Mouse (Mus musculus) T-helper 2 cell (primary cell): ENCODE data around the gene Tmem255b.

ENCODE experiments used
- in situ Hi-C: fragments of 300-600 bp; cut with MboI, MseI; formaldehyde crosslinking; loops from one replicate; pipeline ENCODE4 v1.15.1; 2025; ENCODE audit warnings: high pct_unique_total_duplicates

Gene Tmem255b

DNA sequence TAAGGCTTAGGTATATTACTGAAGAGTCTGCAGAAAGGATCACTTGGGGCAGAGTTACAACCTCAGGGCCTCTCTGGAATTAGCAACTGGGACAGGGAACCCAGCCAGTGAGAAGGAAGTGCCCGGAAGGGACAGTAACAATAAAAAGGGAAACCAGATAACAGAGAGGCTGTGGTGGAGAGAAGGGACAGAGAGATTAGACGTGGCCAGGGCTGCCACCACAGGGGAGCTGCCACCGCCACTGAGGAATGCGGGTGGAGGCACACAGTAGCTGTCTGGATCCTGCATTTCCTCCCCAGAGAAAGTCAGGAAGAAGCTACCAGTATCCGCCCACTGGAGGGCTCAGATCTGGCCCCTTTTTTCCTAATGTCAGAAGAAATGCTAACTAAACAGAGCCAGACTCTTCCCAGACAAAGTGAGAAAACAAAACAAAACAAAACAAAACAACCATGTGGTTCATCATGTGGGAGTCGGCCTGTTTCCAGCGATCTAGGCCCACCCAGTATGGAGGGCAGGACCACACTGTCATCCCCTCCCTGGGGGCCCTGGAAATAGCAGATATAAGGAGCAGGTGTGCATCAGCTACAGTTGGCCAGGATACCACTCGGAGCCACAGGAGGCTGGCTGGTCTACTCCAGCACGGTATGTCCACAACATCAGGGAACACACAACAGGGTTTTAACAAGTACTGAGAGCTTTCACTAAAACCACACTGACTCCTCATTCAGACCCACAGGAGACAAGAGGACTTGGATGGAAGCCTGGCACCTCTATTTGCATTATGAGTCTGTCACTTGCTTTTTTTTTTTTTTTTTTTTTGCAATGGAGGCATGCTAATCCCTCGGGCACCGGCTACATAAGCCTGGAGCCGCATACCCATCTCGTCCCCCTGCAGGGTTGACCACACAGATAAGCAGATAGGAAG is 55.3 kb downstream of the Tmem255b start:
- in situ Hi-C loops: no loop called here

DNA sequence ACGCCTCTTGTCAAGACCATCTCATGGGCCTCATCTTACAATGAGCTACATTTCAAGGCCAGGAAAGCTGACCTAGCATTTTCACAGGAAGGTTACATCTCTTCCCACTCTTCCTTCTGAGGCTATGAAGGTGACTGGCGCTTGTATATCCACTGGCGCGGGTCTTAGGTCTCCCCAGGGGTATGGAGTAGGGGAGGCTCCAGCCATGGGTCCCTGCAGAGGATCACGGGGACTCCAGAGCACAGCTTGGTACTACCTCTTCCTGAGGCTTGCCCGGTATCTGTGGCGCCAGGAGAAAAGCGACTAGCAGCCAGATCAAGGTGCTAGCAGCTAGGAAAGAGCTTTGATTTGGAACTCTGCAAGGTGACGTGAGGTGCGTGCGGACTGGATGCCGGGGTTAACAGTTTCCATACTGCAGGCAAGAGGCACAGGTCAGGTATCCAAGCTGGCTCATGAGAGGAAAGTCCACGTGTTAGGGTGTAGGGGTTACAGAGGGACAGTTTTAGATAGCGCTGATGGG is 56.6 kb downstream of the Tmem255b start:
- in situ Hi-C loops: no loop called here

DNA sequence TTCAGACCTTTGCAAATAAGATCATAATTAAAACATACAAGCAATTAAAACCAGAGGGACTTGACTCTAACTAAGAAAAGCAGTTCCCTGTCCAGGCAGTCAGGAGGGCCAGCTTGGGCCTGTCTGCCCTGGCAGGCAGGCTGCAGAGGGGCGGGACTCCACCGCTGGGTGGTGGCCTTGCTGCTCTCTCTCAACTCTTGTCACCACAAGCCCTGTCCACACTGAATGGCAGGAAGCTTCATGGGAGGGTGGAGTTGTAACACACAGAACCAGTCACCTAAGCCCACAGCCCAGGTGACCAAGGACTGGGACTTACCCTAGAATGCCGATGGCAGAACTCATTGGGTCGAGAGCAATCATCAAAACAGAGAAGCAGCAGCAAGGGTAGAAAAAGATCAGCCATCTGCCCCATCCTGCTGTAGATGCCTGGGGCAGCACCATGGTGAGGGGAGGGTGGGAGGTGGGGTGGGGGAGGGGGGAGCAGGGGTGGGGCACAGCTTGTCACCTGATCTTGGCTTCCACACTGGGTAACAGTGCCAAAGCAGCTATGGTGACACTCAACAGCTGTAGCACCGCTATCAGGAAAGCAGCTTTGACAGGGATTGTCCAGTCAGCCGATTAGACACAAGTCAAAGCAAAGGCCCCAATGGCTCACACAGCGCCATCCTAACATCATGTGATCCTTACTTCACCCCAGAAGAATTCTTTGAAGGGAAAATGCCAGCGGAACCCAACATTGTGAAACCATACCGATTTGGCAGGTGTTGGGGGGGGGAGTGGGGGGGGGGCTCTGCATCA is 57.4 kb downstream of the Tmem255b start:
- in situ Hi-C loops: no loop called here

DNA sequence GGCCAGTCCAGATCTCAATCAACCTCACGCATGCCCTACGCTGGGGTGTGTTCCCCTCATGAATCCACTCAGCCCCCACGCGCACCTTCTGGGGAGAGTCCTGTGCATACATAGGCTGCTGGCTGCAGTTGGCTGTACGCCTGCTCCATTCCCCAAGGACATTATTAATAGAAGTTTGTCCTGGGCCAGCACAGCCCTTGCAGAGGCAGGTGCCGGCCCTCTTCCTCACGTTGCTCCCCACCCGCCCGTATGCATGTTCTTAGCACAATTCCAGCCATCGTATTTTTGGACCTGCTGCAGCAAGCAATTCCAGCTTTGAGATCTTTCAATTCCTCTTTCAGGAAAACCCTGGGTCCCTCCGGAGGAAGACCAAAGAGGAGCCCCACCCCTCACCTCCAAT is 58.0 kb downstream of the Tmem255b start:
- in situ Hi-C loops: no loop called here

DNA sequence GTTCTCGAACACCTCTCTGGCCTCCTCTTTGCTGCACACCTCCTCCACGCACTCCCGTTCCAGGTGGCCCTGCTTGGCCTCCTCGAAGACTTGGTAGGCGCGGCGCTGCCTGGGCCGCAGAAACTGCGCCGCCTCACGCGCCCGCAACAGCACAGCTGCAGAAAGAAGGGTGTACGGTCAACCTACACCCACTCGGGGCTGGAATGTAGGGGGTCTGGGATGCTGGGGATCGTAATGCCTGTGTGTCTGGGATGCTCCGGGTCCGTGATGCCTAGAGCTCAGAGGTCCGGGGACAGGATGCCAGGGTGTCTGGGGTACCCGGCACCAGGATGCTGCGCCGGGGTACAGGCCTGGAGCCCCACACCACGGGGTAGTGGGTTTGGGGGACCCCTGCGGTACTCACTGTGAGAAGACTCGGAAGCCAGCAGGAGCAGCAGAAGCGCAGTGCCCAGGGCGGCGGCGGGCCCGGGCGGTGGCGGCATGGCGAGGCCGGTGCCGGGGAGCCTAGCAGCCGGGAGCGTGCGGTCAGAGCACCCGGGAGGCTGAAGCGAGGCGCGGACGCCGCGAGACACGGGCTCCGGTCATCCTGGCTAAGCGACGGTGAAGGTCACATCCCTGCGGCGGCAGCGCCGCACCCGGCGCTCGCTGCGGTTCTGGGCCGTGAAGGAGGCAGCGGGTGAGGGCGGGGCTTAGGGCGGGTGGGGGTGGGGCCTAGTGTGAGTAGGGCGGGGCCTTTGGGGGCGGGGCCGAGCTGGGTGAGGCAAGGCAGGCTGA is 59.1 kb downstream of the Tmem255b start, which contains the start of gene Gas6:
TSS of gene Gas6 (minus strand) at position 633 of the 774 bp plus-strand sequence.
- in situ Hi-C loops: no loop called here

DNA sequence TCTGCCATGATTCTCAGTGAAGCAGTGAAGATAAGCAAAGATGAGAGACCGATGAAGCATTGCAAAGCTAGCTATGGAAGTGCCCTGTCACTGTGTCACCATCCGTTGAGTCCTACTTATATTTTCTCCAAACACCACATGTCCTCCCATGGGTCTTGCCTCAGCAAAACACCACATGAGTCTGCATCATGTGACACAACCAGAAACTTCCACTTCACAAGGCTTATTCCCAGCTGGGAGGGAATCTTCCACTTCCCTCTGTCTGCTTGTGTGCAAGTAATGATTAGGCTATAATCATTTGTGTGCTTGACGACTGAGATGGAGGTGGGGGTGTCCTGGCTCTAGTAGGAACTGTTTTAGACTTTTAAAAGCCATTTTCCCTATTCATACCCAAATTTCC is 66.2 kb downstream of the Tmem255b start:
- in situ Hi-C loops: no loop called here

DNA sequence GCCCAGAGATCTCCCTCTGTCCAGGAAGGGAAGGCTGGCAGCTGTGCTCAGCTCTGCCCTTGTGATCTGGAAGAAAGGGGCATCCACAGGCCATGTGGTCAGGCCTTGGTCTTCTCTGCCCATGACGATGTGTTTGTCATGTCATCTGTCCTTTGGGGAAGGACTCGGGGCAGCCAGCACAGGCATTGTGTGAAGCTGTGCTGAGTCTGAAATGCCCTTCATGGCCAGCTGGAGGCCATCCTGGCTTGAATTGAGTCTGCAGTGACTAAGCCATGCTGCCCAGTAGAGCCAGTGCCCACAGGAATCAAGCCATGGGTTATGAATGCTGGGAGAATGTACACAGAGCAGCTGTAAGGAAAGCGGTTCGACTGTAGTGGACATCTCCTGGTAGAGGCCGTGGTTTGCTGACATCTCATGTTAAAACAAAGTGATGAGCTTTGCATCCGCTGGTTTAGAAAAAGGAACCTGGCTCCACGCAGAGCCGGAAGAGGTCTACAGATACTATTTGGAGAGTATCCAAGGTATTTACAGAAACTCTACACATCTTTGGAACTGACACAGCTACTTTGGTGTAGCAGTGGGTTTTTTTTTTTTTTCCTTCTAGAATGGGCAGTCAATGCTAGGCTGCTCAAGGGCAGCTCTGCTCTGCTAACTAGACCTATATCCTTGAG is 69.1 kb downstream of the Tmem255b start:
- in situ Hi-C loops: no loop called here

DNA sequence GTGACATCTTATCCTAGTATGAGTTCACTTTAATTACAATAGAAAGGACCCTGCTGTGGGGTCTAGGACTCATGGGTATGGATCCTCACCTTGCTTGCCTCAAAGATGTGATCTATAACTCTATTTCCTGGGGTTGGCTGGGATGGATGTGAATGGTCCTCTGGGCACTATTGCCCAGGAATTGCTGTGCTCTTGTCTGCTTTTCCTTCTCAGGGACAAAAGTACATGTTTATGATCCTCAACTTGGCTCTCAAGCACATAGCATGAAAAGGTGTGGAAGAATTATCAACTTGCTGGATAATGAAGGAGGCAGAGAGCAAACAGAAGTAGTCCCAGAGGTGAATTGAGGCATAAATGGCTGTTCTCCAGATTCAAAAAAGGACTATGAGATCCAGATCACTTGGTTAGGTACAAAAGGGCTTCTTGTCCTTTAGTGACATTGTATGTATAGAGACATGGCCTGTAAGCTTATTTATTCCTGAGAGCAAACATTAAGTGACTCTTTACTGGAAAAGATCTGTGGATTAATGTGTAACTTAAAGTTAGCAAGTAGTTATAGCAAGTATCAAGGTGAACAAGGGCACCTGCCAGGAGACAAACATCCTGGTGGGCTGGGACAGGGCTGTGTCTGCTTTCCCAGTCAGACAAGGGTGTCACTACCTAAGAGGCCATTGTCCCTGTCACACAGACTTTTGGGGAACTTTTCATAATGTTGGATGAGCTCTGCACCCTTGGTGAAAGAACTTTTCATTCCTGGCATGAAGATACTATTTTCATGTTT is 70.1 kb downstream of the Tmem255b start:
- in situ Hi-C loops: no loop called here

DNA sequence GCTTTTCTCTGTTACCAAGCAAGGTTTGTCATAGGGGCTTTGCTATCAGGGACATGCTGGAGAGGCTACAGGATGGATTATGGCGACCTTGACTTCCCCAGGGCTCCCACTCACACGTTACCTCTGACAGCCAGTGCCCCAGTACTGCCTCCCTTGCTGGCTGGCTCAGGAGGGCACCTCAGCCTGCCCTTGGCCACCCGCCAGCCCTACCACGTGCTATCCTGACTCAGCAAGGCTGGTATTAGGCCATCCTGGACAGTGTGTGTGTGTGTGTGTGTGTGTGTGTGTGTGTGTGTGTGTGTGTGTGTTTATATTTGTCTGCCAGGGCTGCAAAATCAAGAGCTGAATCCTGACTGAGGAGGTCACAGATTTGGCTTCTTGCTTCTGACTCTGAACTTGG is 71.9 kb downstream of the Tmem255b start:
- in situ Hi-C loops: no loop called here

DNA sequence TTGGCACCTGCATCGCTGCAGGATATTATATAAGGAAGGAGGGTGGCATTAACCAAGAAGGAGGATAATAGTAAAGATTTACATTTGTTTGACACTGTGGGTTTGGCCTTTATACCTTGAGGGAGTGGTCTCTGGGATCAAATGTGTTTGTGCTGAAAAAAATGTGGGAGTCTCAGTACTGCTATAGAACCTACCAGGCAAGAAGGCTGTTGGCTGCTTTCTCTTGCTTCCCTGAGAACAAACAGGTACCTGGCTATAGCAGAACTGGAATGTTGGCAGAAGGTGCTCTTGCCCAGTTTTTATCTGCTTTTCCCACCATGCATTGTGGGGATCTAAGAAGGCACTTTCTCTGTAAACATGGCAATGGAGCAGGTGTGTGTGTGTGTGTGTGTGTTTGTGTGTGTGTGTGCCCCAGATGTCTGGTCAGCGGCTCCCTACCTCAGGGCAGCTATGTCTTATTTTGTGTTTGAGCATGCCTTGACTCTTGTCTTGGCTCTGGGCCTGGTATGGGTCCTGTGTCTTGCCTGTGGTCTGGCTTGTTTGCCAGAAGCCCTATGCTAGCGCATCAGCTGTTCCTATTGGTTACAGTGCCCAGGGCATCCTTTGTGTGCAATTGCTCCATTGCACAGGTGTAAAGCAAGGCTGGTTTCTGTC is 72.4 kb downstream of the Tmem255b start:
- in situ Hi-C loops: no loop called here

DNA sequence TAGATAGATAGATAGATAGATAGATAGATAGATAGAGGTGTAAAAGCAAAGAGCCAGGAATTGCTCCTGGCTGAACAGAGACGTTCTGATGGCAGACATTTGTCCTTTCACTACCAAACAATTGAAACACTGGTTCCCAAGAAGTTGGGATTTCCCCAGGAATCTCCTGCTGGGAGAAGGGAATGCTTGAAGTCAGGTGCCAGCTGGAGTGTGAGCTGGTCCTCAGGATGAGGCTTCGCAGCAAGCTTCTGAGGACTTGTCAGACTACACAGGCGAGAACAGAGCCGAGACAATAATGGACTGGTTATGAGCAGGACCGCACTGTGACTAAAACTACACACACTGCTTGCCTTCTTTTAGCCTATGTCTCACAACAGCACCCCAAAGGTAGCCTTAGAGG is 77.0 kb downstream of the Tmem255b start:
- in situ Hi-C loops: no loop called here

DNA sequence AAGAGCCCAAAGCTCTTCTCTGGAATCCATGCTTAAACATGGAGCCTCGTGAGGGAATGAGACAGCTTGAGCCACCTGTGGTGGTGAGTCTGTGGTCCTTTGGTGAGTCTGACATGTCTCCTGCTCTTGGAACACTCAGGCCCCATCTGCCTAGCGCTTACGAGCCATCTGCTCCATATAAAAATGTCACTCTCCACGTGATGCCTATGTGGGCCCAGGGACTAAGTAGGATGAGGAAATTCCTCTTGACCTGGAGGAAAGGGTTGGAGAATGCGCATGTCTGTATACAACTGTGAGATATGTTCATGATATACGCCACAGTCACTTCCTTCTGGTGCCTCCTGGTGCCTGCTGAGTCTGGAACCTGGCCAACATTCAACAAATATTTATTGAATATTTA is 77.7 kb downstream of the Tmem255b start:
- in situ Hi-C loops: no loop called here

DNA sequence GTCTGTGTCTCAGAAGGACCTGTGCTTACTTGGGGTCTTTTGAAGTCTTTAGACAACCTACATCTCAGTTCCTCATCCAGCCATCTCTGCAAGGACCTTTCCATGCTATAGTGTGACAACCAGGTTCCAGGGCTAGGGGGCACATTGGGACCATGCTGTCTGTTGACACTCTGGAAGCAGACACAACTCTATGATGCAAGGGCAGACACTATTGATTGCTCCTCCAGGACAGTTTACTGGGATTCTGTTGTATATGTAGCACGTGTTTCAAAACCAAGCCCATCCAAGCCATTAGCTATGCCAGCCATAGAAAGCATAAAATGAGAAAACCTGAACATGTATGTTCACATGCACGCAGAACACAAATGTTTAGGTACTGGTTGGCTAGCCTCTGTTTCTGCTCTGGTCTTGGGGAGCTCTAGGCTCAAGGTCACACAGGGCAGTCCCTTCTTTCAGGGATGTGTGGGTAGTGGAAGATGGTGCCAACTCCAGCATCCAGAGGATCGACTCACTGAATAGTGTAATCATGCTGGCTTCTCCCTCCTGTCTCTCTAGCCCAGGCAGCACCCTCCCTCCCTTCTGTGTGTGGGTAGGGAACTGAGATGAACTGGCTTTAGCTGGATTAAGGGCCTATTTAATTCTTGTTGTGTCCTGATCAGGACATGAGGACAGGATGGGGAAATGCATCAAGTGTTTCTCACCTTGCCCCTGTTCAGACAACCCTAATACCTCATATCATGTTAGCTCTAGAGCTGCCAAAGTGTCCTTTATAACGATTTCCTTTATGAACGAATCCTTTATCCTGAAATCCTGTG is 78.8 kb downstream of the Tmem255b start:
- in situ Hi-C loops: no loop called here

DNA sequence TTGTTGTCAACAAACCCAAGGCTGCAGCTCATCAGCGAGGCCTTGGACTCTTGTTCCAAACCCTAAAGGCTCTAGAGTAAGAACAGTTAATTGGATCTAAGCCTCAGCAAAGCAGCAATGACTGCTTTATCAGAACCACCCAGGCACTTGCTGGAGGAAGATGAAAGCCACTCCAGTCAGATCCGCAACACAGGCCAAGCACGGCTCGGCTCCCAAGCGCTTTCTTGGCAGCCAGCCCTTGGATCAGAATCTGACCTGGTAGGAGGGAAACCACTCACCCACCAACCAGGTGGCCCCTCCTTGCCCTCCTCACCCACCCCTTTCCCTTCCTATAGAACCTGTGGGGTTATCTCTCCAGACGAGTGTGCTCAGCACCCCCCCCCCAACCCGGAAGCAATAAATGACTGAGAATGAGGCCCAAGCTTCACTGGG is 81.0 kb downstream of the Tmem255b start:
- in situ Hi-C loops: no loop called here

DNA sequence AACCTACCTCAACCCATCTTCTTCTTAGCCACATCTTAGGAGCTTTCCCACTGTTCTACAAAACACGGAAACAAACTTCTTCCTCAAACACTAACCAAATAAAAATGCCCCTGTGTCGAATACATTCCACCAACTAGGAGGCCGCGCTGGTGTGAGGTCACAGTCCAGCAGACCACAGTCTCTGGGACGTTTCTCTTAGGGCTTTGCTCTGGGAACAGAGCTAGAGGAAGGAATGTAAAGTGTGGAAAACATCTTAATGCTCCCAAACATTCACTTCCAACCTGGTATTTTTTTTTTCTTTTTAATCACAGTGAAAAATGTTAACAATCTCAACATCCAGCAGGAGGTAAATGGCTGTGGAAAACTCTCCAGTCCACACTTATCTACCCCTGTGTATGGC is 81.7 kb downstream of the Tmem255b start:
- in situ Hi-C loops: no loop called here

DNA sequence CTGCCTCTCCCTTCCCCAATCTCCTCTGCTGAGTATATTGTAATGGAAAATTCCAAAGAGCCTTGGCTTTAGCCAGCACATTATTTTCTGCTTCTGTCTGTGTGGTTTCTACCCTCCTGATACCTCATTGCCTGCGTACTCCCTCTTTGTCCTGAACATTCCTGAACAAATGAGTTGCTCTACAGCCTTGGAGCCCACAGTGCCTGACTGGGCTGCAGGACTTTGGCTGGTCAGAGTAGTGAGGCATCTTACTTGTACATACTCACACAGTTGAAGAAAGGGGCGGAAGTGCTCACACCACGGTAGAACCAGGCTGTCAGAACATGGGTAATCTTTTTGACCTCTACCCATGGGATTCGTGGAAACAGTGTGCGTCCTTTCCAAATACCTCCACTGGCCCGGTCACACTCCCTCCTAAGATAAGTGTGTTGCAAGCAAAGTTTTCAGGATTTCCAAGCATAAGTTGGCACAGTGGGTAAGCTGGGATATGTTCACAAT is 82.3 kb downstream of the Tmem255b start:
- in situ Hi-C loops: no loop called here
